25 mouse cellular contexts compared by ENCODE assay signal in the genomic region with DNA sequence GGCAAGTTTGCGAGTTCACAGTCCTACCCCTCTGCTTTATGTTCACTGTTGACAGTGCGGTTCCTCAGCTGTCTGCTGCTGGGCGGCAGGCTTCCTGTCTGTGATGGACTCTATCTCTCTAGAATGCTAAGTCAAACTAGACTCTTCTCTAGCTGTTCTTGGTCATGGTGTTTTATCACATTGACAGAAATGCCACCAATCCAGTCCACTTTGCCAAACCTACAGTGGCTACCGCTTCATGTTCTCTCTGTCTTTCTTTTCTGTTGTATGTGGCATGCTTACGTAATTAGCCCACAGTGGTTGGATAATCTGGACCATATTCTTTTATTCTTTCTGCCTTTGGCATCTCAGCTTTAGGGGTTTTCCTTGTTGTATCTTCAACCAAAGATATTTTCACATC.
"Had no signal": no experiment of that assay in that cellular context is flagged by ENCODE, and none has a peak within 500 bp of the region (broad histone marks: within the 10 kb centered on the region; RNA-seq: fewer than 3 reads in every experiment).

No protein-coding gene starts in this region.

- H3K27me3 ChIP-seq: hindbrain, embryonic 13.5 days; hindbrain, embryonic 15.5 days had no signal

- H3K4me3 ChIP-seq: heart, embryonic 10.5 days; heart, embryonic 12.5 days; hindbrain, embryonic 13.5 days; hindbrain, embryonic 15.5 days; kidney, embryonic 15.5 days; left cerebral cortex, adult 2 months; limb, embryonic 10.5 days; limb, embryonic 12.5 days; liver, embryonic 13.5 days; liver, embryonic 15.5 days had no signal

- H3K9ac ChIP-seq: heart, embryonic 12.5 days; hindbrain, embryonic 13.5 days; hindbrain, embryonic 15.5 days; kidney, embryonic 15.5 days; limb, embryonic 12.5 days; liver, embryonic 13.5 days; liver, embryonic 15.5 days had no signal

- H3K4me2 ChIP-seq: heart, embryonic 12.5 days; hindbrain, embryonic 13.5 days; hindbrain, embryonic 15.5 days; kidney, embryonic 15.5 days; limb, embryonic 12.5 days; liver, embryonic 13.5 days; liver, embryonic 15.5 days had no signal

- ATAC-seq: hindbrain, postnatal 0 days; intestine, embryonic 16.5 days had no signal

- H3K9me3 ChIP-seq: heart, embryonic 10.5 days; heart, embryonic 12.5 days; hindbrain, embryonic 13.5 days; hindbrain, embryonic 15.5 days; kidney, embryonic 15.5 days; limb, embryonic 10.5 days; limb, embryonic 12.5 days; liver, embryonic 13.5 days; liver, embryonic 15.5 days had no signal

- H3K27ac ChIP-seq: heart, embryonic 10.5 days; hindbrain, embryonic 13.5 days; hindbrain, embryonic 15.5 days; hindbrain, postnatal 0 days; kidney, embryonic 15.5 days; kidney, postnatal 0 days; left cerebral cortex, adult 2 months; limb, embryonic 10.5 days; limb, embryonic 12.5 days; liver, embryonic 13.5 days; liver, embryonic 15.5 days had no signal

- H3K4me1 ChIP-seq: liver, embryonic 15.5 days had no signal

- H3K36me3 ChIP-seq: heart, embryonic 10.5 days; heart, embryonic 12.5 days; hindbrain, embryonic 13.5 days; hindbrain, embryonic 15.5 days; kidney, embryonic 15.5 days; limb, embryonic 10.5 days; limb, embryonic 12.5 days; liver, embryonic 13.5 days; liver, embryonic 15.5 days had no signal

- DNase-seq: gastrocnemius, postnatal 14 days; gastrocnemius, postnatal 36 days; heart, adult 18-20 months; heart, postnatal 14 days; heart, postnatal 36 days; kidney, adult 11 months; kidney, adult 2 months; kidney, adult 9 months; kidney, postnatal 14 days; kidney, postnatal 36 days; layer of hippocampus, adult 9-11 months; liver; liver, embryonic 13.5 days had no signal
